Mouse (Mus musculus) left cerebral cortex, postnatal 14 days (tissue): ENCODE data around the gene Hinfp. TPM values are rescaled to one million over a fixed set of nuclear protein-coding genes. Genes with fewer than 3 reads are reported as not detected.

Source experiments
- microRNA-seq, 2 experiments: library from miRNA; unstranded; fragments of <30 nt; microRNA quantifications; one replicate each; pipeline ENCODE4 v1.2.0; 2022
- total RNA-seq, 2 experiments: library from RNA; stranded (reverse); gene quantifications; 2 replicates each; pipeline ENCODE4 v1.2.3; 2021

Gene Hinfp
- total RNA-seq, 2 experiments from 2014 or later, result 22.6 to 27.7 TPM

Small RNA genes within 50 kb of the gene (microRNA-seq; reads per million reads assigned to microRNA genes)
- gene Gm44335, result 0 reads per million in 2 experiments

Other genes starting within 250 kb of the Hinfp start
- gene Usp2, start 238.7 kb downstream of the Hinfp start, total RNA-seq, result 10 to 100 TPM; 71.9 to 87.1 TPM
- gene Mfrp, start 203.9 kb downstream of the Hinfp start, total RNA-seq, result under 1 TPM; 0.46 to 0.82 TPM
- gene C1qtnf5, start 198.4 kb downstream of the Hinfp start, total RNA-seq, result 10 to 100 TPM; 17.1 to 19.6 TPM
- gene Gm49380, start 192.2 kb downstream of the Hinfp start, total RNA-seq, result under 1 TPM; 0.25 to 0.37 TPM
- 10 to 100 TPM; 28.1 to 31.9 TPM for gene Rnf26, start 192.2 kb downstream of the Hinfp start, total RNA-seq
- 10 to 100 TPM; 20.3 to 22.0 TPM for gene Mcam, start 171.2 kb downstream of the Hinfp start, total RNA-seq
- gene Cbl, start 71.6 kb downstream of the Hinfp start, total RNA-seq, result 10 to 100 TPM; 44.9 to 48.9 TPM
- gene Ccdc153, start 65.0 kb downstream of the Hinfp start, total RNA-seq, result 1 to 10 TPM; 1.2 to 1.4 TPM
- under 1 TPM; 0.53 to 0.82 TPM for gene Pdzd3, start 54.2 kb downstream of the Hinfp start, total RNA-seq
- gene Nlrx1, start 37.1 kb downstream of the Hinfp start, total RNA-seq, result 10 to 100 TPM; 11.4 to 11.6 TPM
- 10 to 100 TPM; 62.2 to 67.9 TPM for gene Abcg4, start 17.1 kb downstream of the Hinfp start, total RNA-seq
- 100 to 1,000 TPM; 177 to 213 TPM for gene C2cd2l, start 14.6 kb upstream of the Hinfp start, total RNA-seq
- 10 to 100 TPM; 14.8 to 14.9 TPM for gene Dpagt1, start 20.3 kb upstream of the Hinfp start, total RNA-seq
- gene H2afx, start 29.0 kb upstream of the Hinfp start, total RNA-seq, result 10 to 100 TPM; 59.8 to 66.2 TPM
- gene Hmbs, start 38.6 kb upstream of the Hinfp start, total RNA-seq, result 10 to 100 TPM; 18.3 to 20.2 TPM
- 10 to 100 TPM; 44.2 to 44.6 TPM for gene Vps11, start 56.0 kb upstream of the Hinfp start, total RNA-seq
- 100 to 1,000 TPM; 100 to 101 TPM for gene Hyou1, start 73.8 kb upstream of the Hinfp start, total RNA-seq
- 10 to 100 TPM; 35.8 to 45.1 TPM for gene Slc37a4, start 91.2 kb upstream of the Hinfp start, total RNA-seq
- 100 to 1,000 TPM; 572 to 612 TPM for gene Rps25, start 101.5 kb upstream of the Hinfp start, total RNA-seq
- gene Trappc4, start 101.9 kb upstream of the Hinfp start, total RNA-seq, result 10 to 100 TPM; 68.5 to 74.8 TPM
- 10 to 100 TPM; 16.2 to 21.2 TPM for gene Ccdc84, start 112.9 kb upstream of the Hinfp start, total RNA-seq
- not detected for gene Foxr1, start 135.5 kb upstream of the Hinfp start, total RNA-seq
- not detected for gene Upk2, start 149.3 kb upstream of the Hinfp start, total RNA-seq
- gene Bcl9l, start 177.2 kb upstream of the Hinfp start, total RNA-seq, result 10 to 100 TPM; 76.2 to 84.8 TPM